Mouse (Mus musculus) cerebellum, postnatal 36 days (tissue): ENCODE data around the gene Nans.

Source experiments
- DNase-seq, 2 experiments: peaks; one replicate each; pipeline ENCODE4 v3.0.0; 2021 to 2022; ENCODE audit warnings: mixed read lengths in 2 of 2

The Nans gene

DNA sequence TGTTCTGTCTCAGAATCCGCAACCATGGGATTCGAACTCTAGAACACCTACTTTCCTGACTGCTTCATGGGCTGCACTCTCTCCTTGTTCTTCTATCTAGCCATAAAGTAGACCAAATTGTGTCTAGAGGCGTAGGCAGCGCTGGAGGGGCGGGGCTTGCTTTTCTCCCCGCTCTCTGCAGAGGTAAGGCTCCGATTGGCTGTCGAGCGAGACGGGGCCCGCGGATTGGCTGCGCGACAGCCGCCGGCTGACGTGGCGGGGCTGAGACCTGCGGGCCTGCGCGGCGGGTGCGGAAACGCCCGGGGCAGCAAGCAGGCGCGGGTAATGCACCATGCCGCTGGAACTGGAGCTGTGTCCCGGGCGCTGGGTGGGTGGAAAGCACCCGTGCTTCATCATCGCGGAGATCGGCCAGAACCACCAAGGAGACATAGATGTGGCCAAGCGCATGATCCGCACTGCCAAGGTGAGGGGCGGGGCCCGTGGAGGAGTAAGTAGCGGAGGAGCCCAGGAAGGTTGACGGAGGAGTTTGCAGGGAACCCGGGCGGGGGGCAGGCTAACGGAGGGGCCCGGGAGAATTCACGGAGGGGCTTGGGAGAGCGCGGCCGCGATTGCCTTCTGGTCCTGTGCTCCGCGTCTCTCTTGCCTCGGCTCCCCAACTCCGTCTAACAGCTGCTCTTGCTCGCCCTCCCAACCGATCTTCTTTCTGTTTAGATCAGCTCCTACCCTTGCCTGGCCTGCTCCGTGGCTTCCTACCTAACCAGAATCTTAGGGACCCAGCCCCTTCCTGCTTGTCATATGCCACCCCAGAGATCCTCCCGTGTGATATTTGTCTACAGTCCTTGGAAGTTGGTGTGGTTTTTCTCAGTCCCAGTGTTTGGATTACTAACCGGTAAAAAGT is at the start of gene Nans:
Nans (plus strand) TSS at position 221 of the 898 bp plus-strand sequence.
- DNase-seq: peak; percentile 91 to 94

DNA sequence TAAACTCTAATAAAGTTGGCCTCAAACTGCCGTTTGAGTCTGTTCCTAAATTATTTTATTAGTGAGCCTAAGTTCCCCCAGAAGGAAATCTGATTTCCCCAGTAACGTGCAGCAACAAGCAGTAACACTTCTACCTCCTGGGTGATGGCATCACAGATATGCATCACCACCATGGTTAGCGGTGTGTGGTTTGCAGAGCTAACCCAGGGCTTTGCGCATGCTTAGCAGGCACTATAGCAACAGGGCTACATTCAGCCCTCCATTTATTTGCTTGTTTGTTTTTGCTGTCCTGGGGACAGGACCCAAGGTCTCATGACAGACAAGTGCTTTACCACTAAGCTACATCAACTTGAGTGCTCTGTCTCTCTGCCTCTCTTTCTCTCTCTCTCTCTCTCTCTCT is 46.5 kb upstream of the Nans start:
- DNase-seq: no peak

DNA sequence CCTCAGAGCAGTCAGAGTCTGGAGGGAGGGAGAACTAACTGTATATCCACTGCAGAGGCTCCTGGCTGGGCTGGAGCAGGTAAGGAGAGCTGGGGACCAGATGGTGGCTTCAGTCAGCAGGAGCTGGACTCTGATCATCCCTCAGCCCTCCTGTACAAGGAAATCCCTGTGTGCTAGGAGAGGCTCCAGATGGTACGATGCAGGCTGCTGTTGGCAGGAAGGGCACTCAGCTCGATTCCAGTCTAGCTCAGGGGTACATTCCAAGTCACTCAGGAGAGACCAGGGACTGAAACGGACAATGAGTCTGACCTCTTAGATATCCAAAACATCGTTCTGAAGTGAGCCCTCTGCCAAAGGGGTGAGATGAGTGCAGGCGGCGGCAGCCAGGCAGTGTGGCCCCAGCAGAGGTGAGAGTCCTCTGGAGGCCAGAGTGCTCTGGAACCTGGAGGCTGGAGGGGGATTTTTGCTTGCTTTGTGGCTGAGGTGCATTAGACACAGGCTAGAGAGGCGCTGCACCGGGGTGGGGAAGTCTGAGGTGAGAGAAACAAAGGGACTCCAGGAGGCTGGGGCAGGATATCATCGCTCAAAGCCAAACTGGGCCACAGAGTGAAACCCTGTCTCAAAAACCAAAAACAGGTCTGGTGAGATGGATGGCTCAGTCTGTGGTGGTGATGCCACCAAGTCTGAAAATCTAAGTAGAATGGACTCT is 43.7 kb upstream of the Nans start:
- peak; percentile 74 to 75 for DNase-seq

DNA sequence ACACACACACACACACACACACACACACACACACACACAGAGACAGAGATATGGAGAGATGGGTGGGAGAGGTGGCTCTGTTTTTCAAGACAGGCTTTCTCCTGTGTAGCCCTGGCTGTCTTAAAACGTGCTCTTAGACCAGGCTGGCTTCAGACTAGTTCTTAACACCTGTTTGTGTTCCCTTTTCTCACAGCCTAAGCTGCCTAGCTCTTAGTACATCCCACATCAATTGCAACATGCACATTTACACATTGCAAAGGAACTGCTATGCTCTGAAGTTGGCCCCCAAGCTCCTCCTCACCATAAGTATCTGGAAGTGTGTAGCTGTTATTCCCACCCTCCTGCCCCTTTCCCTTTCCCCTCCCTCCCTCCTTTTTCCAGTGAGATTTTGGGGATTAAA is 41.6 kb upstream of the Nans start:
- no peak for DNase-seq

GRCm38 (mm10) chr4:46448886-46449285 is 40.2 kb upstream of the Nans start:
- DNase-seq: peak; percentile 72 to 74

DNA sequence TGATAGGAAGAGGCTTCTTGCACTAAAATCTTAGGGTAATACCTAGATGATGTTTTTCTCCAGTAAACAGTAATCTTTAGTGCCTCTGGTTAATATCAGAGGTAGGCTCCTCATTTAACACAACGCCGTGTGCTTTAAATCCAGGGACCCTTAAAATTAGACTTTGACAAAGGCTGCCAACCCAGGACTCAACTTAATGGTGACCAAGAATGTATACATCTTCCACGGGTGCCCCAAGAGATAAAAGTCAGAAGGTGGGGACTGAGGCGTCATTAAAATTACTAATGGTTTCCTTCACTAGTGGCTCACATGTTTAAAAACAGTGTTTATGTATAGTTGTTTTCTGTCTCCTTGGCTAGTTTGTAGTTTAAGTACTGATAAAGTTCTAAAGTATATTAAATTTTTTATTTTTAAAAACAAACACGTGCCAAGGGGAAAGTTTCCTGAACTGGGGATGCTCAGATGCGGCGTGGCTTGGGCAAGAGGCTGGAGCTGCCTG is 39.0 kb upstream of the Nans start:
- no peak for DNase-seq

- peak; percentile 91 to 93 for DNase-seq
Observed at GRCm38 (mm10) chr4:46450519-46451131, 38.4 kb upstream of the Nans start, which contains the start of gene Anp32b. Gene Anp32b, plus strand, starts transcription at chr4:46450902.

DNA sequence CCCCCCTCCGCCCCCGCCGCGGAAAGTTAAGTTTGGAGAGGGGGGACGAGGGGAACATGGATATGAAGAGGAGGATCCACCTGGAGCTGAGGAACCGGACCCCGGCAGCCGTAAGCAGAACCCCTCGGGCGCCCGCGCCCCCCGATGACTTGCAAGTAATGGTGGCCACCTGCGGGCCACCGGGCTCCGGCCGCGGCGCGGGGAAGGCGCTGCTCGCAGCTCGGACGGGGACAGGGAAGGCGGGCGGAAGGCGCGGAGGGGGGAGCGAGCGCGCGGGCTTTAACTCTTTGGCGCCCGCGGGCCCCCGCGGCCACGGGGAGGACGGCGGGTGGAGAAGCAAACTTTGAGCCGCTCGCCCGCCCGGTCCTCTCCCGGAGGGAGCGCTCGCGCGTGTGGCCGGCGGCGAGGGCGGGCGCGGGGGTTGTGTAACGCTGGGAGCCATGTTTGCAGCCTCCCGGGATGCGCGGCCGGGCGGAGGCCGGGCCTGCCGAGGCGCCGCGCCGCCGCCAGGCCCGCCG is 37.7 kb upstream of the Nans start:
- DNase-seq: peak; percentile 74 to 77

DNA sequence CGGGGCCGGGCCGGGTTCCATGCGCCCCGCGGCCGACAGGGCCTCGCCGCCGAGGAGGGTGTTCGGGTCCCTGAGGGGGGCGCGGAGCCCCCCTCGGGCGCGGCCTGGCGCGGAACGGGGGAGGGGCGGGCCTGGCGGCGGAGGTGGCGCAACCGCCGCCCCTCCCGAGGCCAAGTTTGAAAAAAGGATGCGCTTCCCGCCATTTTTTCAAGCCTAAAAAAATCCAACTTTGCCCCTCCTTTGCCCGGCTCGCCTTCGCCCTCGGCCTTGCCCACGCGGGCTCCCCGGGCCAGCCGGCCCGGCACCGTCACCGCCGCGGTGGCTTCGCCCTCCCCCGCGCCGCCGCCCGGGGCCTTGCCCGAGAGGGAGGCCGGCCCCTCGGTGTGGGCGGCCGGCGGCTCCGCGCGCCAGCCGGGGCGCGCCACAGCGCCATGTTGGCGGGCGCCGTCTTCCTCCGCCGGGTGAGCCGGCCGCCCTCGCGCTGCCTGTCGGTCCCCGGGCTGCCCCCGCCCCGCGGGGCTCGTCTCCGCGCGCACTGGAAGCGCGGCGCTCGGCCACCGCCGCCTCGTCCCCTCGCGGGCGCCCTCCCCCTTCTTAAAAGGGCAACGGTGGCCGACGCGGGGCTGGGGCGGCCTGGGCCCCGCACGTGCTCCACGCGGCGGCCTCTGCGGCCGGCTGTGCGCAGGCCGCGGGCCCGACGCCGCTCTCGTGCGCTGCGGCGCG is 37.1 kb upstream of the Nans start:
- peak; percentile 69 to 81 for DNase-seq

GRCm38 (mm10) chr4:46452481-46452850 is 36.6 kb upstream of the Nans start:
- peak; percentile 45 to 47 for DNase-seq

DNA sequence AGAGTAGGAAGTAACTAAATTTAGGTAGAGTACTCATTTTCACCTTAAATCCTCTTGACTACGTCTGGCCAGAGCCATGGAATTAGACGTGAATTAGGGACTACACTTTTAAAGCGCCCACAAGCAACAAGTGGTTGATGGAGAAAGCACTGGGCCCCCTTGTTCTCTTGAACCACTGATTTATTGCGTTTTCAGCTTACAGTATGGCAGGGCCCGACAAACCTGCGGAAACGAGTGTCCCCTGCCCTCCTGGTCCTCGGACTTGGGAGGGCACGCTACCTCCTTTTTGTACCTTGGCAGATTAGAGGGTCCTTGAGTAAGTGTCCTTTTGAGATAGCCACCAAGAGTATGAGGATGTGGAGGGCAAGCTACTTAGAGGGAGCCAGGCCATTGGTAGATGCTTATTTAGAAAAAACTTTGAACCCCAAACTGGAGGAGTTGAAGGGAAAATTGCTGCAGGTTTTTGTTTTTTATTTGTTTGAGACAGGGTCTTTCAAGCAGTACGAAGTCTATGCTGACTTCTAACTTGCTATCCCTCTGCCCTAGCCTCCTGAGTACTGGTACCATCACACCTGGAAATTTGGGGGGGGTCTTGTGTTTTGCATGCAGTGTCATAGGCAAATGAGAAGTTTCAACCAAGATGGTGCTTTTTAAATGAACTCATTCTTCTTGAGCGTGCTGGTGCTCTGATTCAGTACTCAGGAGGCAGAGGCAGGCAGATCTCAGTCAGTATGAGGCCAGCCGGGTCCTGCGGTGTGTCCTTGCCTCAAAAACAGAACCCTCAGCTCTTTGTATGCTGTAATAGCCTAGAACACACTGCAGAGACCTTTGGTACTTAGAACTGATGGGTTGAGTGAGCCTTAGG is 36.0 kb upstream of the Nans start:
- no peak for DNase-seq

GRCm38 (mm10) chr4:46454097-46454864 is 34.8 kb upstream of the Nans start:
- DNase-seq: no peak

DNA sequence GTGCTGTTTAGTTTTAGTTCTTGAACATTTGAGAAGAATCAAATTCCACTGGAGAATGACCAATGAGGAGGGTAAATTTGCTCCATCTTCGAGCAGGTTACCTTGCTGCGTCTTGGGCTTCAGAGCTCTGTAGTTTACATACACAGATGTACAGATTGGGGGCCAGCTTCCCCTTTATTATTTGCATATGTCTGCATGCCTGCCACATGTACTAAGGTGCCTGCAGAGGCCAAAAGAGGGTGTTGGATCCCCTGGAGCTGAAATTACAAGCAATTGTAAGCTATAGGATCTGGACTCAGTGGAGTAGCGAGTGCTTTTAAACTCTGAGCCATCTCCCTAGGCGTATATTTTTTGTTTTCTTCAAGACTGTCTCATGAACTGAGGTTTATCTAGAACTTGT is 32.3 kb upstream of the Nans start:
- no peak for DNase-seq

GRCm38 (mm10) chr4:46457186-46457585 is 31.9 kb upstream of the Nans start:
- no peak for DNase-seq

DNA sequence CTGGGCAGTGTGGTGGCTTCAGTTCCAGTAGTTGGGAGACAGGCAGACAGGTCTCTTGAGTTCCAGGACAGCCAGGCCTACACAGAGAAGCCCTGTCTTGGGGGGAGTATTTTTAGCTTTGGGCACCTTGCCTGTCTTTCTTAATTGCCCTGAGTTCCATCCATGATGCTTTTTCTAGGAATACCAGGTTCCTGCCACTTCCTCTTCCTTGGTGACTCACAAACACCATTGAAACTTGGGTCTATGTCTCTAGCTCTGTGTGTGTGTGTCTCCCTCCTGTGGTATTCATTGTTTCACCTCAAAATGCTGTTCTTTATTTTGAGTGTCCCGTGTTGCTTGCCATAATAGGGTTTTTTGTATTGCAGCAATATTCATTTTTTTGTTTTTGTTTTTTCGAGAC is 30.6 kb upstream of the Nans start:
- DNase-seq: no peak

- peak in 1 of 2 experiments; percentile 23 for DNase-seq
Observed at GRCm38 (mm10) chr4:46463130-46463830, 25.8 kb upstream of the Nans start.

DNA sequence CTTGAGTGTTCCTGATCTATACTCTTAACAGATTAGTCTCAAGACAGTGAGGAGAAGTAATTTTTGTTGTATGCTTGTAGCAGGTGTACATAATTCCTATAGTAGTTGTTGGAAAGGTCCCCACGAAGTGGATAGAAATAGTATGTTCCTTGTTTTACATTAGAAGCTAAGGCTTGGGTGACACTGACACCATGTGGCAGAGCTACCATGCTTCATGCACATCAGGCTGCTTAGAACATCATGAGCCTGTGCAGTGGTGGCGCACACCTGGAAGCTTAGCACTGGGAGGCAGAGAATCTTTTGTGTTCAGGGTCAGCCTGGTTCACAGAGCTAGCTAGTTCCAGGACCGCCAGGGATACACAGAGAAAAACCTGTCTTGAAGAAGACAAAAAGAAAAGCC is 23.3 kb upstream of the Nans start:
- DNase-seq: no peak

DNA sequence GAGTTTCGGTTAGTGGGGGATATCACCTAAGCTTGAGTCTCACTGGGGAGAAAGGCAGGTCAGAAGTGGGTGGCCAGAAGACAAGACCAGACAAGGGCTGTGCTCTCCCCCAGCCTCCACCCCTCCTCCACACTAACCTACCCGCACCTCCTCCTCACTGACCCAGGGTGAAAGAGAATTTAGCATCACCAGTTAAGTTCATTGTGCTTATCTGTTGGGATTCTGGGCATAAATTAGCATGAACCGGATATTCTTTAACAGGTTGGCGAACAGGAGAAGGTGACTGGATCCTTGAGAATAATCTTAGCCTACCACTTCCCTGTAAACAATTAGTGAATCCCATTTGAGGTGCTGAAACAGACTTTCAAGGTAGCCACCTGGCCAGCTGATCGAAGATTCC is 13.9 kb upstream of the Nans start:
- no peak for DNase-seq

- DNase-seq: no peak
Observed at GRCm38 (mm10) chr4:46479081-46479480, 10.0 kb upstream of the Nans start.
